Mouse (Mus musculus): Measurements from ENCODE around the gene Ptprb. TPM values are rescaled to one million over a fixed set of nuclear protein-coding genes. Genes with fewer than 3 reads are reported as not detected.

The Ptprb gene
- total and polyA plus RNA-seq, 3 experiments = not detected

DNA sequence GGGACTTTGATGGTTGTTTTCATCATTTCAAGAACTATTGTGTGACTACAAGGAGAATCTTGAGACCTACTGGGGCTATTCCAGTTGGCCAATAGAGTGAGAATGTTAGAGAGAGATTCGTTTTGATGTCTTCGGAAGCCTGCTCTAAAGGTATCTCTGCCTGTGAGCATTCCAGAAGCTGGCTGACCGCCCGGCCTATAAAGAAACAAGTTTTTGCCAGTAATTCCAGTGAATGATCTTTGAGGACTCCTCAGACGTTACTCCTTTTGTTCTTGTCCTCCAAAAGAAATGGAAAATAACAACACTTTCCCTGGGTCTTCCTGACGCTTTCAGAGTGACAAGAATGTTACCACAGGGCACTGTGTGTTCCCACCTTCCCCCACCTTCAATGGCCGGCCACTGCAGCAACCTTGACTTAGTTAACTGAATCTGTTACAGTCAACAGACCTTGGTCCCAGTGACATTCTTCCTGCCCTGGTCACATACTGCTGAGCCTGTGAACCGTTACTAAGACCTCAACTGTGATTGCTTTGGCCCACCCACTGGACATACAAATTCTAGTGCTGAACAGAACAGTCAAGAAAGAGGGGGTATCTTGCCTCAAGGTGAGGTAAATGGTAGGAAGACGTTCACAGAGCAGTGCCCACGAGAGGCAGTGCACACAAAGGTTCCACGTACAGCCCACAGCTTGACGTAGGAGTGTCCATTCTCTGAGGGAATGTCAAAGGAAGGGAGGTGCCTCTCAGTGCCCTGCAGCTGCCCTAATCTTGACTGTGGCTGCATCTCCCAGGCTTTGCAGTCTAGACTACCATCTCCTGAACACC, 4.5 kb upstream of the Ptprb start:
- H3K79me2 ChIP-seq (ENCODE audit: control insufficient read depth, insufficient read depth, low read length, poor library complexity) = no peaks in the 10 kb centered on the region
- no peaks in the 10 kb centered on the region for H3K4me1 ChIP-seq (ENCODE audit: control insufficient read depth in 1 of 2, insufficient read depth in 2 of 2, low read length in 2 of 2)
- H3K4me3 ChIP-seq (ENCODE audit: control insufficient read depth in 1 of 2, insufficient read depth in 1 of 2, low read depth in 2 of 2, low read length in 2 of 2) = no peak overlapping the region
- TF ChIP-seq TCF12 (IDR thresholded peaks at IDR 0.05; ENCODE audit: low read depth, low read length) = no peak
- no peaks in the 10 kb centered on the region for H3K36me3 ChIP-seq (ENCODE audit: control insufficient read depth in 1 of 2, insufficient read depth in 2 of 2, low read length in 2 of 2)
- DNase-seq (ENCODE audit: low read depth, low spot score) = no peak
- H3K9ac ChIP-seq (ENCODE audit: control insufficient read depth, low read depth, low read length, poor library complexity, severe bottlenecking) = no peak overlapping the region
- no peaks in the 10 kb centered on the region for H3K9me3 ChIP-seq (replicated peaks; ENCODE audit: insufficient read depth, low read length)
- no peaks in the 10 kb centered on the region for H3K27me3 ChIP-seq (ENCODE audit: control insufficient read depth in 1 of 2, insufficient read depth in 2 of 2, low read length in 2 of 2)
- H3K27ac ChIP-seq (ENCODE audit: control insufficient read depth, low read depth, low read length) = no peak overlapping the region

DNA sequence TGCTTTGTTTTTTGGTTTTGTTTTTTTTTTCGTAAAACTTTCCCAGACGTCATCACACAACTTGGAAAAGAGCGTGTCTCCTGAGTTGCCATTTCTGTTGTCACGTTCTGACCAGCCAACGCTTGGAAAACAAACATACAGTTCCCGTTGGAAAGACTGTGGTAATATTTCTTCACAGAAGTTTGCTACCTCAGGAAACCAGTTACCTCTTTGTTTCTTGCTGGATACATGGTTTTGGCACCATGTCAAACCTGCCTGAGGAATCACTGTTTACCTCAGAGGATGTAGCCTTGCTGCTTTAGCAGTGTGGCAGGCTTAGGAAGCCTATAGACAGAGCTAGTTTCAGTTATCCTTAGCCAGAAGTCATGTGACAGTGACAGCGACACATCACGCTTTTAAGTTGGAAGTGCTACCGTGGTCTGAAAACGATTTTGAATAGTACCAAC, 3.8 kb upstream of the Ptprb start:
- Histone ChIP-seq H3K27ac (ENCODE audit: control insufficient read depth, low read depth, low read length) (no peak overlapping the region), H3K4me3 (ENCODE audit: control insufficient read depth in 1 of 2, insufficient read depth in 1 of 2, low read depth in 2 of 2, low read length in 2 of 2) (no peak overlapping the region), H3K9me3 (replicated peaks; ENCODE audit: insufficient read depth, low read length) (no peaks in the 10 kb centered on the region), H3K27me3 (ENCODE audit: control insufficient read depth in 1 of 2, insufficient read depth in 2 of 2, low read length in 2 of 2) (no peaks in the 10 kb centered on the region), H3K79me2 (ENCODE audit: control insufficient read depth, insufficient read depth, low read length, poor library complexity) (no peaks in the 10 kb centered on the region), H3K36me3 (ENCODE audit: control insufficient read depth in 1 of 2, insufficient read depth in 2 of 2, low read length in 2 of 2) (no peaks in the 10 kb centered on the region), H3K9ac (ENCODE audit: control insufficient read depth, low read depth, low read length, poor library complexity, severe bottlenecking) (no peak overlapping the region), H3K4me1 (ENCODE audit: control insufficient read depth in 1 of 2, insufficient read depth in 2 of 2, low read length in 2 of 2) (no peaks in the 10 kb centered on the region)
- TF ChIP-seq CHD2 (IDR thresholded peaks at IDR 0.05; ENCODE audit: low read length) = no peak
- TF ChIP-seq ZC3H11A (IDR thresholded peaks at IDR 0.05; ENCODE audit: low read depth, low read length) = no peak
- no peak for TF ChIP-seq GABPA (IDR thresholded peaks at IDR 0.05; ENCODE audit: low read depth, low read length)
- no peak for TF ChIP-seq TBP (IDR thresholded peaks at IDR 0.05; ENCODE audit: low read depth, low read length)
- TF ChIP-seq MXI1 (IDR thresholded peaks at IDR 0.05; ENCODE audit: low read depth, low read length) = no peak
- no peak for TF ChIP-seq MEF2A (IDR thresholded peaks at IDR 0.05; ENCODE audit: extremely low read depth, insufficient replicate concordance, low read depth, low read length, poor library complexity, severe bottlenecking)
- DNase-seq (ENCODE audit: low read depth, low spot score) = no peak

DNA sequence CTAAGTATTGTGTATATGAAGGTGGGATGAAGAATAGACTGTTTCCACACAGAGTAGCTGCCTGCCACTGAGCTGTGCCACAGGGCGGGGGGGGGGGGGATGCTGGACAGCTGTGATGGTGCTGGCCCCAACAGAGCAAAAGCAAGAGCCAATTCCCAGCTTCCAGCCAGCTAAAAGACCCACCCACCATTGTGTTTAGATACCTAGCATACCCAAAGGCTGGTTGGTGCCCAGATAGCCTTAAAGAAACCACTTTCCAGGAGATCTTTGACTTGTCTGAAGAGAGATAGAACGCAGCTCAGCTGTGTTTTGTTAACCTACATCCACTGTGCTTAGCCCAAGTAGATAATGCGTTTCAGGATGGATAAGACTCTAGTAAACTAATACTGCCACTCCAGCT, 3.2 kb upstream of the Ptprb start:
- no peak overlapping the region for H3K9ac ChIP-seq (ENCODE audit: control insufficient read depth, low read depth, low read length, poor library complexity, severe bottlenecking)
- H3K9me3 ChIP-seq (replicated peaks; ENCODE audit: insufficient read depth, low read length) = no peaks in the 10 kb centered on the region
- no peaks in the 10 kb centered on the region for H3K4me1 ChIP-seq (ENCODE audit: control insufficient read depth in 1 of 2, insufficient read depth in 2 of 2, low read length in 2 of 2)
- TF ChIP-seq MYC (IDR thresholded peaks at IDR 0.05; ENCODE audit: low read depth, low read length) (no peak), MAFK (IDR thresholded peaks at IDR 0.05; ENCODE audit: borderline replicate concordance, low read depth, low read length) (no peak), TCF12 (IDR thresholded peaks at IDR 0.05; ENCODE audit: low read depth, low read length) (no peak), GABPA (IDR thresholded peaks at IDR 0.05; ENCODE audit: low read depth, low read length) (no peak), ELF1 (IDR thresholded peaks at IDR 0.05; ENCODE audit: low read depth, low read length) (no peak), MXI1 (IDR thresholded peaks at IDR 0.05; ENCODE audit: low read depth, low read length) (no peak), USF1 (IDR thresholded peaks at IDR 0.05; ENCODE audit: low read depth, low read length) (no peak)
- H3K79me2 ChIP-seq (ENCODE audit: control insufficient read depth, insufficient read depth, low read length, poor library complexity) = no peaks in the 10 kb centered on the region
- H3K36me3 ChIP-seq (ENCODE audit: control insufficient read depth in 1 of 2, insufficient read depth in 2 of 2, low read length in 2 of 2) = no peaks in the 10 kb centered on the region
- no peak overlapping the region for H3K4me3 ChIP-seq (ENCODE audit: control insufficient read depth in 1 of 2, insufficient read depth in 1 of 2, low read depth in 2 of 2, low read length in 2 of 2)
- H3K27me3 ChIP-seq (ENCODE audit: control insufficient read depth in 1 of 2, insufficient read depth in 2 of 2, low read length in 2 of 2) = no peaks in the 10 kb centered on the region
- no peak for DNase-seq (ENCODE audit: low read depth, low spot score)
- no peak overlapping the region for H3K27ac ChIP-seq (ENCODE audit: control insufficient read depth, low read depth, low read length)
